Mouse (Mus musculus) gastrocnemius, adult 18-20 months (tissue): ENCODE measurements around the gene Cpm. TPM values are rescaled to one million over a fixed set of nuclear protein-coding genes. Genes with fewer than 3 reads are reported as not detected.
"Not testable (repeated sequence)": the region's sequence is repeated elsewhere in the genome, so short reads cannot be mapped to it uniquely, and the experiment has no call there.

Experiments
- DNase-seq: peaks from one replicate; pipeline ENCODE4 v3.0.0; 2021; ENCODE audit warnings: low spot score
- total RNA-seq, 2 experiments: library from RNA; stranded (reverse); gene quantifications; 2 replicates each; pipeline ENCODE4 v1.2.3; 2021

The Cpm gene
- total RNA-seq, 2 experiments from 2014 or later: 2.5 to 2.9 TPM

DNA sequence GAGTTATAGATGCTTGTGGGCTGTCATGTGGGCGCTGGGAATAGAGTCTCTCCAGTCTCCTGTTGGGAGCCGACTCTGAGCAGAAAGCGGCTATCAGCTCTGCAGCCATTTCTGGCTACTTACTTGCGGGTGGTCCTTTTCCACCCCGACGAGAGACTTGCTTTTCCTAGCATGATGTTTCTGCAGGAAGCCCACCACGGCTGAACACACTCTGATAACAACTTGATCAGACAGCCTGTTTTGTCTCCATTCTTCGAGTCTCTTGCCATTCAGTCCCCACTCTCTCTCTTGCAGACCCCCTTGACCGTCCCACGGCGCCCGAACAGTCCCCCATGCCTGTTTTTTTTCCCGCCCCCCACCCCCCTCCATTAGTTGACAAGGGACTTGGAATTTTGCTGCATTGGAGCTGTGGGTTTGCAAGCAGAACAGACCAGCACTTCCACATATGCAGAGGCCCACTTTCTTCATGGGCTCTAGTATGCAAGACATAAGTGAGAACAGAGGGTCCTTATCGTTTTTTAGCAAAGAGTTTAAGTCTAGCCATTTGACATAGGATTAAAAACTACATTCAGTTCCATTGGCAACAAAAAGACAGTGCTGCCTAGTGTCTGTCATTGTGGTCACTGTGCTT is 103.8 kb downstream of the Cpm start:
- no peak for DNase-seq

DNA sequence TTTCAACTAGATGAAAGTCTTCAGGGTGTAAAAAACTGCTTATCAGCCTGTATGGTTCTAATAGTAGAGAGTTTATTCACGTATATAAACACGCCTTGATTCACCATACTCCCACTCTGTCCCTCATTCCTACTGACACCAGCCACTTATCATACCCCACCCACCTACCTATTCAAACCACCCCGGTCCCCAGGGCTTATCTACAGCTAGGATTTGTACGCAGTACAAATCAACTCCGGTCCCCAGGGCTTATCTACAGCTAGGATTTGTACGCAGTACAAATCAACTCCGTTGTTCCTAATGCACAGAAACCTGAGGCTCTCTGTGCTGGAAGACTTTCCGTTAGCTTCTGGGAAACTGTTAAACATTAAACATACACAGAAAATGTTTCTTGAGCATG is 104.3 kb downstream of the Cpm start:
- DNase-seq: not testable (repeated sequence)

DNA sequence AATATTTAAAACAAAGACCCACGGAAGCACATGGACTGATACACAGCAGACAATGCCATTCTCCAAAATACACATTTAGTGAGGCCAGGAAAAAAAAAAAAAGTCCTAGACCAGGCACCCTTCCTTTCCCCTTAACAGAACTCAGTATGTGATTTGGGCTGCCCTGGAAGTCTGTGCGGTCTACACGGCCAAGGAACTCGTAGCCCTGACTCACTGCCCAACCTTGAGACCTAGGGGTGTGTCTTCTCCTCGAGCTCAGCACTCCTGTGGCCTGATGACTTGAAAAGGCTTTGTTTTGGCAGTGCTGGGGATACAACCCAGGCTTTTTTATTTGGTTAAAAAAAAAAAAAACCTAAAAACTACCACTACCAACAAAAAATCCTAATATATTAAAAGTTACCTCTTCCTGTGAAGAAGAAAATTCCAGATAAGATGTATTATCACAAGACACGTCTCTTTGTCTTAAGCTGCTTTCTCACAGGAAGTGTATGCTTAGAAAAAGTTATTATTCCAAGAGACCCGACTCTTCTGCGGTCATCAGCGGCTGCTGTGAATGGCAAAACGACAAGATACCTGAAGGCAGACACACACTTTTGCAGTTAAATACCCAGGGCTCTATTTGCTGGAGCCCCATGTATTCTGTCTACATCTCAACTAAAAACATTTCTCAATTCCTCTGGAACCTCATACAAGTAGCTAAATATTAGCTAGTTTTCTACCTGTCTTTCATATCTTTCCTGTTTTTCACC is 105.0 kb downstream of the Cpm start:
- not testable (repeated sequence) for DNase-seq

DNA sequence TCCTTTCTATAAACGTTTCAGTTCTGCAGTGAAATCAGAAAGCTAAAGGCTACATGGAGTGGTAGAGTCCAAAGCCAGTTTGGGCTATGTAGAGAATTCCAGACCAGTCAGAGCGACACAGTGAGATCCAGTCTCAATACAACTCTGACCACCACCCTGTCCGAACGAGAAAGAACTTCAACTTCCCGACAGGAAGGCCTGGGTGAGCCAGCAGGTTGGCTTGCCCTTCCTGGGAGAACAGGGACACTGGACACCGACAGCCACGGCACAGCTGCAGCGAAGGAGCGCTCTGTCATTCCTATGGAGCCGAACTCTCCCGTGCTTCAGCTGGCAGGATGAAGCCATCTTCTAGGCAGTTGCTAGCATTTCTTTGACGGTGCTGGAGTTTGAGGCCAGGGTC is 106.1 kb downstream of the Cpm start:
- not testable (repeated sequence) for DNase-seq

DNA sequence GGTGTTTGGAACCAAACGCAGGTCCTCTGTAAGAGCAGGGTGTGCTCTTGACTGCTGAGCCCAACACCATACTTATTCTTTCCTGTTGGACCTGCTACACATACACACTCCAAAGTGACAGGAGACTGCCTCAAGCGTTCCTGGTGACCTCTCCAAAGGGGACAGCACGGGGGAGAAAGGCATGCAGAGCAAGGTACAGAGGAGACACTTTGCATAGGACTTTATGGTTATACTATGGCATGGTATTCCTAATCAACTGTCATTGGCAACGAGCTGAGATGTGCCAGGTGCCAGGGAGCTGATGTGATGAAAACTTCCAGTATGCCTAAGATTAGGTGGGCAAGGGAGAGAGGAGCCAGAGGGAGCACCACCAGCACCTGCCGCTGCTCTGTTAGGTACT is 107.3 kb downstream of the Cpm start:
- DNase-seq: no peak

Other genes with a start within 250 kb of the Cpm start
- 10 to 100 TPM; 18.1 to 22.0 TPM for gene Cpsf6, start 249.5 kb upstream of the Cpm start, total RNA-seq
- 10 to 100 TPM; 45.7 to 50.2 TPM for gene Mdm2, start 81.3 kb downstream of the Cpm start, total RNA-seq
- 1 to 10 TPM; 3.7 to 5.0 TPM for gene Slc35e3, start 116.9 kb downstream of the Cpm start, total RNA-seq
- 1 to 10 TPM; 5.5 to 5.6 TPM for gene Nup107, start 163.2 kb downstream of the Cpm start, total RNA-seq
- gene Rap1b, start 216.5 kb downstream of the Cpm start, total RNA-seq: 10 to 100 TPM; 18.7 to 24.9 TPM